In the genomic region with DNA sequence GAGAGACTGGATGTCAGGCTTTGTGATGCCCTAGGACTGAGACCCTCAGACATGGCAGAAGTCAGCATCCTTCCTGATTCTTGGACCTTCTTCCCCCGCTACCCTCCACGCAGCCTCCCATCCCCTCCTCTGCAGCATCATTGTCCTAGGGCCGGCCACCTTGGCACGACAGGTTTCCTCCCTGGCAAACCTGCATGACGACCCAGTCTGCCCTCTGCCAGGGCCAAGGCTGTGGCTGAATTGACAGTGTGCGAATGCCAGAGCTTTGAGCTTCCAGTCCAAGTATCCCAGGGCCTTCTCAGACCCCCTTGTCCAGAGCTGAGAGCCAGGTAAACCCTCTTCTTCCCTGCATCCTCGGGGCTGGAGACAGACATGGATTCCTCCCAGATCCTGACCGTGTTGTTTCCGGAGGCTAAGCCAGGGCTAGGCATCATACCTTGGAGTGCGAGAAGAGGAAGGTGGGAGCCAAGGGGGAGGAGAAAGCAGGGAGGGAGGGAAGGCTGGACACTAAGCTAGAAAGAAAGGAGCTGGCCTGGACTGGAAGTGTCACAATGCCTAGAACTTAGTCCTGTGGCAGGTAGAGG, we compare ENCODE assay signal across 9 mouse cellular contexts. TPM values are rescaled to one million over a fixed set of nuclear protein-coding genes. Genes with fewer than 3 reads are reported as not detected.
A peak's percentile ranks its signal among the peaks of the same experiment; 100 is the strongest.
DNase-seq lines count a peak whose midpoint lies in the region; ATAC-seq and TF ChIP-seq lines count a peak whose summit lies in the region.
"Had no signal": no experiment of that assay in that cellular context is flagged by ENCODE, and none has a peak within 500 bp of the region (broad histone marks: within the 10 kb centered on the region; RNA-seq: fewer than 3 reads in every experiment).

A gene (plus strand): TSS at position 534 of the 584 bp plus-strand sequence.

- H3ac ChIP-seq in myocyte (ENCODE audit: control insufficient read depth, insufficient read length), result no peak within 1 kb of the TSS

- H3K36me3 ChIP-seq in kidney, postnatal 0 days (ENCODE audit: insufficient read depth, low read length), result no peaks in the 10 kb centered on the region
- no peaks in the 10 kb centered on the region for H3K36me3 ChIP-seq in embryonic facial prominence, embryonic 13.5 days
- no peaks in the 10 kb centered on the region for H3K36me3 ChIP-seq in hindbrain, postnatal 0 days (ENCODE audit: insufficient read depth, low read length)
- no peaks in the 10 kb centered on the region for H3K36me3 ChIP-seq in myocyte (ENCODE audit: control insufficient read depth, insufficient read depth)

- no peak within 1 kb of the TSS for H3K4me3 ChIP-seq in kidney, postnatal 0 days (replicated peaks; ENCODE audit: low read depth, low read length)
- H3K4me3 ChIP-seq in embryonic facial prominence, embryonic 13.5 days, result peak within 1 kb of the TSS; percentile 69
- H3K4me3 ChIP-seq in hindbrain, postnatal 0 days (ENCODE audit: low read length), result peak within 1 kb of the TSS; percentile 66
- peak within 1 kb of the TSS; percentile 8 for H3K4me3 ChIP-seq in myocyte

- H3K9ac ChIP-seq in kidney, postnatal 0 days (ENCODE audit: low read depth, low read length), result no peak within 1 kb of the TSS
- H3K9ac ChIP-seq in embryonic facial prominence, embryonic 13.5 days, result peak within 1 kb of the TSS; percentile 84
- peak within 1 kb of the TSS; percentile 90; the same call in 1 of the 2 replicates for H3K9ac ChIP-seq in hindbrain, postnatal 0 days (replicated peaks; ENCODE audit: low read length)

- H3K27me3 ChIP-seq in kidney, postnatal 0 days (ENCODE audit: insufficient read depth, low read length), result 0 out of 2 replicates have a peak, but pooled peaks cover 3% of the 10 kb centered on the region
- H3K27me3 ChIP-seq in embryonic facial prominence, embryonic 13.5 days, result peaks cover 37% of the 10 kb centered on the region
- H3K27me3 ChIP-seq in hindbrain, postnatal 0 days (ENCODE audit: insufficient read depth, low read length), result no peaks in the 10 kb centered on the region
- no peaks in the 10 kb centered on the region for H3K27me3 ChIP-seq in myocyte (ENCODE audit: control insufficient read depth, insufficient read depth, insufficient read length)

- TF ChIP-seq CTCF in kidney, postnatal 0 days (IDR thresholded peaks at IDR 0.05; ENCODE audit: low read depth), result no peak
- TF ChIP-seq CTCF in hindbrain, postnatal 0 days (IDR thresholded peaks at IDR 0.05; ENCODE audit: low read depth), result no peak

- no peaks in the 10 kb centered on the region for H3K9me3 ChIP-seq in kidney, postnatal 0 days (replicated peaks; ENCODE audit: low read length)
- no peaks in the 10 kb centered on the region for H3K9me3 ChIP-seq in embryonic facial prominence, embryonic 13.5 days
- no peaks in the 10 kb centered on the region for H3K9me3 ChIP-seq in hindbrain, postnatal 0 days (ENCODE audit: low read length)

- 57% methylated on average over 10 of the region's 10 CpGs for WGBS in kidney, postnatal 0 days
- WGBS in embryonic facial prominence, embryonic 13.5 days, result 46% methylated on average over 10 of the region's 10 CpGs
- 56% methylated on average over 10 of the region's 10 CpGs for WGBS in hindbrain, postnatal 0 days

- H3K4me2 ChIP-seq in kidney, postnatal 0 days (ENCODE audit: low read length), result peak within 1 kb of the TSS; percentile 100; the same call in 1 of the 2 replicates
- peak within 1 kb of the TSS; percentile 98 for H3K4me2 ChIP-seq in embryonic facial prominence, embryonic 13.5 days
- H3K4me2 ChIP-seq in hindbrain, postnatal 0 days (ENCODE audit: low read depth, low read length), result peak within 1 kb of the TSS; percentile 82
- H3K4me2 ChIP-seq in myocyte (ENCODE audit: low read depth), result peak within 1 kb of the TSS; percentile 72

- no peak for TF ChIP-seq POLR2A in myocyte (IDR thresholded peaks at IDR 0.05; ENCODE audit: insufficient read length, low read depth)

- no peak for ATAC-seq in kidney, postnatal 0 days (replicated peaks; ENCODE audit: low FRiP score, low read depth)
- ATAC-seq in embryonic facial prominence, embryonic 13.5 days (ENCODE audit: insufficient number of reproducible peaks, insufficient read depth, low FRiP score, low TSS enrichment, low read depth), result no peak
- no peak for ATAC-seq in hindbrain, postnatal 0 days

- no peaks in the 10 kb centered on the region for H3K79me2 ChIP-seq in myocyte (ENCODE audit: control insufficient read depth, insufficient read depth)

- no peak within 1 kb of the TSS for H3K27ac ChIP-seq in kidney, postnatal 0 days
- H3K27ac ChIP-seq in embryonic facial prominence, embryonic 13.5 days, result no peak within 1 kb of the TSS
- H3K27ac ChIP-seq in hindbrain, postnatal 0 days, result peak within 1 kb of the TSS; percentile 97

- DNase-seq in kidney, postnatal 0 days (ENCODE audit: low spot score), result no peak
- no peak for DNase-seq in kidney, postnatal 10 days
- no peak for DNase-seq in hindbrain, postnatal 0 days (ENCODE audit: low spot score)
- no peak for DNase-seq in right cerebral cortex, adult 2 months (ENCODE audit: low spot score in 2 of 2)
- DNase-seq in right cerebral cortex, postnatal 14 days, result no peak
- no peak for DNase-seq in adrenal gland, adult 2 months

- H3K4me1 ChIP-seq in kidney, postnatal 0 days (replicated peaks; ENCODE audit: insufficient read depth, low read length), result peaks cover 21% of the 10 kb centered on the region
- H3K4me1 ChIP-seq in embryonic facial prominence, embryonic 13.5 days, result peaks cover 47% of the 10 kb centered on the region
- peaks cover 32% of the 10 kb centered on the region for H3K4me1 ChIP-seq in hindbrain, postnatal 0 days (ENCODE audit: insufficient read depth, low read length)

TF ChIP-seq in myocyte, 11 proteins besides CTCF, POLR2A, EP300 and RAD21:
- no peak for TF ChIP-seq MAX (IDR thresholded peaks at IDR 0.05; ENCODE audit: low read depth)
- TF ChIP-seq REST (IDR thresholded peaks at IDR 0.05; ENCODE audit: insufficient read depth, insufficient read length), result no peak
- no peak for TF ChIP-seq USF1 (IDR thresholded peaks at IDR 0.05; ENCODE audit: low read depth)
- no peak for TF ChIP-seq E2F4 (IDR thresholded peaks at IDR 0.05; ENCODE audit: insufficient read depth)
- TF ChIP-seq SRF (IDR thresholded peaks at IDR 0.05; ENCODE audit: control insufficient read depth, insufficient read length, low read depth), result no peak
- no peak for TF ChIP-seq MYOD1 (IDR thresholded peaks at IDR 0.05; ENCODE audit: control insufficient read depth in 1 of 3, insufficient read length in 2 of 3, low read depth in 2 of 3)
- TF ChIP-seq MYOG (IDR thresholded peaks at IDR 0.05; ENCODE audit: control insufficient read depth in 1 of 3, insufficient read depth in 1 of 3, insufficient read length in 2 of 3, low read depth in 2 of 3), result no peak
- TF ChIP-seq CEBPB (IDR thresholded peaks at IDR 0.05; ENCODE audit: insufficient read depth, poor library complexity, severe bottlenecking), result no peak
- TF ChIP-seq POLR2AphosphoS2 (IDR thresholded peaks at IDR 0.05; ENCODE audit: insufficient read length, low read depth), result no peak

RNA-seq across cellular contexts. Expression of the gene that starts here (rescaled TPM):
- polyA plus RNA-seq in kidney, postnatal 0 days (2015; fragmentation: Nextera tagmentation; extraction: Ambion mirVana), result 317 and 388 TPM in 2 replicates
- polyA plus RNA-seq in embryonic facial prominence, embryonic 13.5 days (2015; fragmentation: Nextera tagmentation; extraction: Ambion mirVana), result 0.25 and 2.4 TPM in 2 replicates
- total RNA-seq in hindbrain, postnatal 0 days (2014; rRNA removed), result 3.2 and 7.6 TPM in 2 replicates
- polyA plus RNA-seq in hindbrain, postnatal 0 days (2015; fragmentation: Nextera tagmentation; extraction: Ambion mirVana), result 1.0 and 1.2 TPM in 2 replicates
- polyA plus RNA-seq in myocyte (2012; fragmentation: generic; extraction: Trizol), result 0.06 TPM
- not detected for total RNA-seq in adrenal gland, adult 2 months (2021)
- 0.15 and 0.20 TPM in 2 replicates for polyA plus RNA-seq in adrenal gland, adult 2 months (2012; rRNA removed)
- total RNA-seq: monocyte, adult 5-6 weeks had no signal

Comparison
In these comparisons a context has a peak if more than half of its experiments do, and no peak if none do; other contexts are left out.
1. RNA of the gene that starts here (polyA plus RNA-seq): 317 to 388 TPM in kidney, postnatal 0 days; 1.0 to 1.2 TPM in hindbrain, postnatal 0 days, 0.25 to 2.4 TPM in embryonic facial prominence, embryonic 13.5 days, 0.15 to 0.20 TPM in adrenal gland, adult 2 months and 0.06 TPM in myocyte (single experiment); every median in the first group is over 10 times any median in the second.
2. Peak in every context shown above with its lines, with median percentiles within 50 percentile points of each other: H3K4me2 ChIP-seq.